Mouse (Mus musculus) stomach, postnatal 0 days (tissue): ENCODE measurements around the gene Ccnjl. TPM values are rescaled to one million over a fixed set of nuclear protein-coding genes. Genes with fewer than 3 reads are reported as not detected.

ENCODE experiments used
- ATAC-seq: fragments of 200-750 bp; cut with Nextera tagmentation; 2 replicates; pipeline ENCODE4 v1.8.0; 2017; ENCODE audit not compliant: low FRiP score, low TSS enrichment
- DNase-seq: peaks from one replicate; pipeline ENCODE4 v3.0.0-alpha.2; 2016; ENCODE audit warnings: low spot score
- H3K27ac ChIP-seq: fragments of 300-500 bp; sonication (generic); replicated peaks from 2 replicates; pipeline ENCODE4 v1.5.1; 2014; ENCODE audit warnings: mild to moderate bottlenecking, control low read depth
- H3K27me3 ChIP-seq: fragments of 300-500 bp; sonication (generic); 2 replicates; pipeline ENCODE4 v1.6.1; 2014; ENCODE audit warnings: low read length; ENCODE audit not compliant: control insufficient read depth, insufficient read depth
- H3K36me3 ChIP-seq: fragments of 300-500 bp; sonication (generic); 2 replicates; pipeline ENCODE4 v1.6.1; 2014; ENCODE audit warnings: low read length, mixed read lengths; ENCODE audit not compliant: control insufficient read depth, insufficient read depth
- H3K4me1 ChIP-seq: fragments of 300-500 bp; sonication (generic); replicated peaks from 2 replicates; pipeline ENCODE4 v1.6.1; 2014; ENCODE audit warnings: antibody characterized with exemption; ENCODE audit not compliant: control insufficient read depth, insufficient read depth
- H3K4me2 ChIP-seq: fragments of 300-500 bp; sonication (generic); replicated peaks from 2 replicates; pipeline ENCODE4 v1.6.1; 2014; ENCODE audit warnings: low read depth, mild to moderate bottlenecking, control low read depth, moderate library complexity
- H3K4me3 ChIP-seq: fragments of 300-500 bp; sonication (generic); 2 replicates; pipeline ENCODE4 v1.5.1; 2014; ENCODE audit warnings: low read depth, low read length, control low read depth
- H3K9ac ChIP-seq: fragments of 300-500 bp; sonication (generic); 2 replicates; pipeline ENCODE4 v1.6.1; 2014; ENCODE audit warnings: mild to moderate bottlenecking, low read length, control low read depth, mixed read lengths
- H3K9me3 ChIP-seq: fragments of 300-500 bp; sonication (generic); 2 replicates; pipeline ENCODE4 v1.6.1; 2016; ENCODE audit warnings: low read length; ENCODE audit not compliant: control insufficient read depth
- CTCF ChIP-seq: IDR thresholded peaks from 2 replicates; pipeline ENCODE4 v1.5.1; 2016; ENCODE audit warnings: antibody characterized with exemption, low read depth, mild to moderate bottlenecking, moderate library complexity
- EP300 ChIP-seq: optimal IDR thresholded peaks from 2 replicates; pipeline ENCODE3; 2016; ENCODE audit warnings: antibody characterized with exemption
- WGBS: fragments of 180-500 bp; shearing (Covaris S2); extraction: QIAGEN DNeasy Blood & Tissue Kit; methylation state at CpG from one replicate; pipeline ENCODE4 v1.1.7; 2014; 5-methylcytosine and 5-hydroxymethylcytosine counted together
- polyA plus RNA-seq: library from polyadenylated mRNA; unstranded; fragments of >200 nt; fragmentation: Nextera tagmentation; extraction: Ambion mirVana; gene quantifications from 2 replicates; pipeline ENCODE4 v1.2.1, GENCODE M21; 2015

The Ccnjl gene
- polyA plus RNA-seq, 1 experiment from 2014 or later, result 5.2 TPM

DNA sequence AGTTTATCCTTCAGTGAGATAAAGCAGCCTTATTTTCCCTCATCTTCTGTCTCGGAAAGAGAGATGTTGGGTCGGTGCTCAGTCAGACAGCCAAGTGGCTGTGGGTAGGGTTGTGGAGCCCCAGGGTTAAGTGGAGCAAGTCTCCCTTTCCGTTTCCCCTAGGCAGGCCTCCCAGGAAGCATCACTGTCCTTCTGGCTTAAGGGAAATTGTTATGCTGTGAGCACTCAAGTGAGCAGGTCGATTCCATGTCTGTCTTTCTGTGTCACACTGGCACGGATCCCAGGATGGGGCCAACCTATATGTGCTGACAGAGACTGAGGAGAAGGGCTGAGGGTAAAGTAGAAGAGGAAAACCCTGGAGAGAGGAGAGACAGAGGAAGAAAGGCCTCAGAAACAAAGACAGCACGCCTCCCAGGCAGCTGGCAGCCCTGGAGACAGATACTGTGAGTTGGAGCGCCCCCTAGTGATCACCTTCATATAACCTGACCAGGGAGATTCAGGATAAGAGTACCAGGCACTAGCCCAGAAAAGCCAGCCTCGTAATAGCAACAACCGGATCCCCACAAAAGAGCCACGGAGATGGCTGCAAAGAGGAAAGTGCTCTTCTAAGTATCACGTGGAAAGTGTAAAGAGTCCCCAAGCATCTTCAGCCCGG is 84.4 kb downstream of the Ccnjl start:
- 23% methylated on average over 12 of the region's 12 CpGs for WGBS
- H3K9ac ChIP-seq, result no peak overlapping the region; the same call in 1 of the 2 replicates
- peak; percentile 88 for DNase-seq
- peak; percentile 57; the same call in 1 of the 2 replicates for ATAC-seq
- H3K27ac ChIP-seq, result peak overlapping the region; percentile 36; the same call in 1 of the 2 replicates
- no peaks in the 10 kb centered on the region for H3K9me3 ChIP-seq
- no peaks in the 10 kb centered on the region for H3K27me3 ChIP-seq
- H3K4me1 ChIP-seq, result no peaks in the 10 kb centered on the region
- no peaks in the 10 kb centered on the region for H3K36me3 ChIP-seq
- TF ChIP-seq EP300 (no peak), CTCF (peak; percentile 91)
- no peak overlapping the region for H3K4me3 ChIP-seq
- no peak overlapping the region for H3K4me2 ChIP-seq

DNA sequence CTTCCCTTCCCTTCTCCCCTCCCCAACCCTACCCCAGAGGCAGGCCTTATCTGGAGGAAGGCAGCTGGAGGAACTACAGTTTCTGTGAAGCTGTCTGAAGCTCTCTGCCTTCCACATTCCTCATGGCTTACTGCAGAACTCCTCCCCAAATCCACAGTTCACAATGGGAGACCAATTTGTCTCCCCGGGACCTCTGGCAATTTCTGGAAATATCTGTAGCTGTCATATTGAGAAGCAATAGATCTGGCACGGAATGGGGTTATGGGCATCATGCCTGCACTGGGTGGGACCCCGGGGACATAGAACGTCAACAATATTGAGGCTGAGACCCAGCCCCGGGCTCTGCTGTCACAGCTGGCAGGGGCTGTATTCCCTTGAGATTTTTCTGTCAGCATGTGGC is 89.3 kb downstream of the Ccnjl start:
- Histone ChIP-seq H3K4me2 (no peak overlapping the region), H3K27me3 (no peaks in the 10 kb centered on the region), H3K9ac (no peak overlapping the region), H3K4me3 (no peak overlapping the region), H3K27ac (peak overlapping the region; percentile 64), H3K9me3 (no peaks in the 10 kb centered on the region), H3K4me1 (no peaks in the 10 kb centered on the region), H3K36me3 (no peaks in the 10 kb centered on the region)
- TF ChIP-seq EP300, result no peak
- TF ChIP-seq CTCF, result no peak
- DNase-seq (no peak), ATAC-seq (peak; percentile 71; the same call in 1 of the 2 replicates)
- WGBS, result 18% methylated on average over 5 of the region's 5 CpGs

DNA sequence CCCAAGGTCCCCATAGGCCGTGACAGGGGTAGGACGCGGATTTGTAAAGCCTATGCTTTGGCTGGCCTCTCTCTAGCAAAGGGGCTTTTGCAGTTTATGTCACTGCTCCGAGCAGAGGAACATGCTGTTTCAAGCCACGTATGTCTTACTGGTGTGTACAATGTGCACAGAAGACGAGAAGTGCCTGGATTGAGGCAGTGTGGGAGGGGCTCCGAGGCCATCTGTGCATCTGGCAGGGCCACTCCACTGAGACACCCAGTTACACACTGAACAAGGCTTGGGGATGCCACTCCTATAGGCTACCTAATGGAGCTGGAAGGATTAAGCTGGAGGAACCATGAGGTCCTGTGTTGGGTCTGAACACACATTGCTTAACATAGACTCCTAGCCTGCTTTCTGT is 89.8 kb downstream of the Ccnjl start:
- no peaks in the 10 kb centered on the region for H3K9me3 ChIP-seq
- H3K9ac ChIP-seq, result no peak overlapping the region
- DNase-seq (no peak), ATAC-seq (peak; percentile 30; the same call in 1 of the 2 replicates)
- no peak overlapping the region for H3K4me3 ChIP-seq
- H3K4me2 ChIP-seq, result no peak overlapping the region
- no peaks in the 10 kb centered on the region for H3K4me1 ChIP-seq
- H3K27me3 ChIP-seq, result no peaks in the 10 kb centered on the region
- peak overlapping the region; percentile 64 for H3K27ac ChIP-seq
- no peaks in the 10 kb centered on the region for H3K36me3 ChIP-seq
- no peak for TF ChIP-seq CTCF
- no peak for TF ChIP-seq EP300
- WGBS, result 43% methylated on average over 7 of the region's 7 CpGs

DNA sequence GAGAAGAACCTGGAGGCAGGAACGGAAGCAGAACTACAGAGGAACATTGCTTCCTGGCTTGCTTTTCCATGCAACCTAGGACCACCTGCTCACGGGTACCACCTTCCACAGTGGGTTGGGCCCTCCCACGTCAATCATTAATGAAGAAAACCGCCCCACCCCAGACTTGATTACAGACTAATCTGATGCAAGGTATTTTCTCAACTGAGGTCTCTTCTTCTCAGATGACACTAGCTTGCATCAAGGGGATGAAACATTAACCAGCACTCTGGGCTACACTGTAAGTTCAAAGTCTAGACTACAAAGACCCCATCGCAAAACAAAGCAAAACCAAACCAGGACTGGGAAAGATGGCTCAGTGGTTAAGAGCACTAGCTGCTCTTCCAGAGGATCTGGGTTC is 93.2 kb downstream of the Ccnjl start:
- Histone ChIP-seq H3K36me3 (no peaks in the 10 kb centered on the region), H3K27ac (no peak overlapping the region), H3K4me1 (peaks cover 5% of the 10 kb centered on the region; the same call in 1 of the 2 replicates), H3K4me3 (no peak overlapping the region), H3K27me3 (no peaks in the 10 kb centered on the region), H3K4me2 (no peak overlapping the region), H3K9ac (no peak overlapping the region), H3K9me3 (no peaks in the 10 kb centered on the region)
- TF ChIP-seq EP300 (no peak), CTCF (no peak)
- 57% methylated on average over 5 of the region's 5 CpGs for WGBS
- ATAC-seq, result no peak
- DNase-seq, result no peak

DNA sequence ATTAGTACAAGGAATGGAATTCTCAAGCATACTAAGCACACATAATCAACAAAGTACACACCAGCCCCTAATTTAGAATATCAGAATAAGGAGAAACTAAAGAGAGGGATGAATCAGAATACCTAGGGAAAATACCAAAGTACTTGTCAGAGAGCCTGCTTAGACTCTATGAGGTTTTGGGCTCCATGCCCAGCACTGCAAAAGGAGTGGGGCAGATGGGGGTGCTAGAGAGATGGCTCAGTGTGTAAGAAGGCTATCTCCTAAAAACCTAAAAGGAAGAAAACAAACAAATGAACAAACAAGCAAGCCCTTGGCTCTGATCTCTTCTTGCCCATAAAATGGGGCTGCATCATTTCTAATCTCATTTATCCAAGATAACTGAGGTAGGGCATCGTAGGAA is 95.8 kb downstream of the Ccnjl start:
- H3K36me3 ChIP-seq, result no peaks in the 10 kb centered on the region
- no peak overlapping the region for H3K9ac ChIP-seq
- ATAC-seq, result no peak
- H3K9me3 ChIP-seq, result no peaks in the 10 kb centered on the region
- WGBS, result 92% methylated on average over 1 of the region's 1 CpGs
- TF ChIP-seq EP300, result no peak
- TF ChIP-seq CTCF, result no peak
- peaks cover 5% of the 10 kb centered on the region; the same call in 1 of the 2 replicates for H3K4me1 ChIP-seq
- no peak overlapping the region for H3K27ac ChIP-seq
- H3K4me2 ChIP-seq, result no peak overlapping the region
- no peaks in the 10 kb centered on the region for H3K27me3 ChIP-seq
- no peak for DNase-seq
- H3K4me3 ChIP-seq, result no peak overlapping the region

DNA sequence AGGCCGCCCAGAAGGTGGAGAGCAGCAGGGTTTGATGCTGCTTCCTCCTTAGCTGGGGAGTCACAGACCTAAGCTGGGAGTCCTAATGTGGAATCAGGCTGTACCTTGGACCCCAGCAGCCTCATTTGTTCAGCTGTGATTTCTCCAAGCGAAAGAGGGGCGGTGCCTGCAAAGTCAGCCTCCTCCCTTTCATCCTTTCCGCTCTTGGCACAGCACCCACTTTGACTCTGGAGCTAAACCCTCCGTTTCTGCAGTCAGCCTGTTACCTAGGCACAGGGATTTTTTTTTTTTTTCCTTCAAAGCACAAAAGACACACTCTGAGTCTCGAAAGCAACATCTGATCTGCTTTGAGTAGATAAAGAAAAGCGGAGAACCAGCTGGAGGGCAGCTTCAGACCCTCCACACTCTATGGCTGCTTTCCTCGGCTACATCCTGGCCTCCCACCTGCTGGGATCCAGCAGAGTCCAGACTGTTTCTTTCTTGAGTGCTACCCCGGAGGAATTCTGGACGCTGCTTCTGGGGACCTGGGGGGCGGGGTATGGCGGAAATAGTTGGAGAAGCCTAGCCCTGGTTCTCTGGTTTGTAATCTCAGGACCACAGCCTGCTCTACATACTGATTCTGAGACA is 97.8 kb downstream of the Ccnjl start:
- ATAC-seq (peak; percentile 90), DNase-seq (peak; percentile 91)
- H3K4me3 ChIP-seq, result peak overlapping the region; percentile 10; the same call in 1 of the 2 replicates
- peaks cover 5% of the 10 kb centered on the region; the same call in 1 of the 2 replicates for H3K4me1 ChIP-seq
- H3K4me2 ChIP-seq, result peak overlapping the region; percentile 47
- TF ChIP-seq CTCF, result 0 out of 2 replicates have a peak, but pooled peaks have one; percentile 1
- TF ChIP-seq EP300, result no peak
- H3K27me3 ChIP-seq, result no peaks in the 10 kb centered on the region
- 9% methylated on average over 12 of the region's 12 CpGs for WGBS
- no peaks in the 10 kb centered on the region for H3K36me3 ChIP-seq
- H3K9ac ChIP-seq, result no peak overlapping the region
- no peaks in the 10 kb centered on the region for H3K9me3 ChIP-seq
- H3K27ac ChIP-seq, result peak overlapping the region; percentile 74
